In genomic region chr15:97996716-97997256, GRCm38 (mm10) we compare ENCODE assay signal across 9 mouse cellular contexts. TPM values are rescaled to one million over a fixed set of nuclear protein-coding genes. Genes with fewer than 3 reads are reported as not detected.
A peak's percentile ranks its signal among the peaks of the same experiment; 100 is the strongest.
DNase-seq lines count a peak whose midpoint lies in the region; ATAC-seq lines count a peak whose summit lies in the region.
"Had no signal": no experiment of that assay in that cellular context is flagged by ENCODE, and none has a peak within 500 bp of the region (broad histone marks: within the 10 kb centered on the region; RNA-seq: fewer than 3 reads in every experiment).

No protein-coding gene starts in this region.

- DNase-seq in forebrain, embryonic 11.5 days (ENCODE audit: low spot score): no peak
- no peak for DNase-seq in limb, embryonic 10.5 days (ENCODE audit: low spot score)
- peak; percentile 83 to 88 for DNase-seq in cerebellum, postnatal 10 days
- peak; percentile 86 for DNase-seq in lung, postnatal 10 days
- DNase-seq in thymus, postnatal 10 days (ENCODE audit: low spot score in 2 of 2): no peak
- DNase-seq in gastrocnemius, postnatal 10 days: no peak

- H3K4me1 ChIP-seq in forebrain, embryonic 13.5 days: peaks cover 68% of the 10 kb centered on the region
- peaks cover 34% of the 10 kb centered on the region for H3K4me1 ChIP-seq in forebrain, embryonic 11.5 days (replicated peaks; ENCODE audit: control insufficient read depth, insufficient read depth, low read length)
- peaks cover 54% of the 10 kb centered on the region for H3K4me1 ChIP-seq in limb, embryonic 13.5 days
- peaks cover 52% of the 10 kb centered on the region for H3K4me1 ChIP-seq in limb, embryonic 10.5 days

- WGBS in forebrain, embryonic 13.5 days: 66% methylated on average over 13 of the region's 13 CpGs
- 89% methylated on average over 13 of the region's 13 CpGs for WGBS in forebrain, embryonic 11.5 days
- WGBS in limb, embryonic 13.5 days: 67% methylated on average over 13 of the region's 13 CpGs
- 76% methylated on average over 13 of the region's 13 CpGs for WGBS in limb, embryonic 10.5 days

- no peak for ATAC-seq in forebrain, embryonic 13.5 days
- ATAC-seq in forebrain, embryonic 11.5 days (replicated peaks; ENCODE audit: low FRiP score): no peak
- no peak for ATAC-seq in limb, embryonic 13.5 days (ENCODE audit: low FRiP score, low read depth)

- no peaks in the 10 kb centered on the region for H3K9me3 ChIP-seq in forebrain, embryonic 13.5 days (replicated peaks)
- no peaks in the 10 kb centered on the region for H3K9me3 ChIP-seq in forebrain, embryonic 11.5 days (ENCODE audit: control insufficient read depth, low read length)
- H3K9me3 ChIP-seq in limb, embryonic 13.5 days: no peaks in the 10 kb centered on the region
- no peaks in the 10 kb centered on the region for H3K9me3 ChIP-seq in limb, embryonic 10.5 days (replicated peaks)
- H3K9me3 ChIP-seq: heart, embryonic 15.5 days had no signal

- peaks cover 39% of the 10 kb centered on the region for H3K36me3 ChIP-seq in forebrain, embryonic 13.5 days (ENCODE audit: poor library complexity, severe bottlenecking)
- H3K36me3 ChIP-seq in forebrain, embryonic 11.5 days (ENCODE audit: control insufficient read depth, insufficient read depth, low read length): peaks cover 11% of the 10 kb centered on the region; the same call in 1 of the 2 replicates
- peaks cover 76% of the 10 kb centered on the region for H3K36me3 ChIP-seq in limb, embryonic 13.5 days
- H3K36me3 ChIP-seq in limb, embryonic 10.5 days: peaks cover 85% of the 10 kb centered on the region
- H3K36me3 ChIP-seq: heart, embryonic 15.5 days had no signal

- H3K27me3 ChIP-seq in forebrain, embryonic 13.5 days: no peaks in the 10 kb centered on the region
- no peaks in the 10 kb centered on the region; the same call in 1 of the 2 replicates for H3K27me3 ChIP-seq in forebrain, embryonic 11.5 days (ENCODE audit: control insufficient read depth, insufficient read depth, low read length)
- peaks cover 37% of the 10 kb centered on the region for H3K27me3 ChIP-seq in limb, embryonic 13.5 days
- peaks cover 50% of the 10 kb centered on the region for H3K27me3 ChIP-seq in limb, embryonic 10.5 days (ENCODE audit: low read depth, poor library complexity, severe bottlenecking)

- H3K4me3 ChIP-seq in forebrain, embryonic 13.5 days: no peak overlapping the region
- H3K4me3 ChIP-seq in forebrain, embryonic 11.5 days (ENCODE audit: low read depth, low read length): no peak overlapping the region
- H3K4me3 ChIP-seq in limb, embryonic 13.5 days: no peak overlapping the region
- H3K4me3 ChIP-seq in limb, embryonic 10.5 days: no peak overlapping the region
- H3K4me3 ChIP-seq: heart, embryonic 15.5 days had no signal

- H3K4me2 ChIP-seq in forebrain, embryonic 13.5 days: no peak overlapping the region
- H3K4me2 ChIP-seq in forebrain, embryonic 11.5 days (ENCODE audit: low read depth, low read length, severe bottlenecking): no peak overlapping the region
- H3K4me2 ChIP-seq in limb, embryonic 13.5 days (replicated peaks): no peak overlapping the region
- H3K4me2 ChIP-seq: heart, embryonic 15.5 days had no signal

- H3K27ac ChIP-seq in forebrain, embryonic 13.5 days: peak overlapping the region; percentile 59
- H3K27ac ChIP-seq in forebrain, embryonic 11.5 days (ENCODE audit: low read depth, low read length): no peak overlapping the region
- peak overlapping the region; percentile 35; the same call in 1 of the 2 replicates for H3K27ac ChIP-seq in limb, embryonic 13.5 days
- H3K27ac ChIP-seq in limb, embryonic 10.5 days: no peak overlapping the region
- H3K27ac ChIP-seq: heart, embryonic 15.5 days had no signal

- no peak overlapping the region for H3K9ac ChIP-seq in forebrain, embryonic 13.5 days
- H3K9ac ChIP-seq in forebrain, embryonic 11.5 days (ENCODE audit: low read length): no peak overlapping the region
- no peak overlapping the region for H3K9ac ChIP-seq in limb, embryonic 13.5 days
- H3K9ac ChIP-seq: heart, embryonic 15.5 days had no signal

RNA-seq across cellular contexts. Expression of gene Col2a1, which starts 7.7 kb away (rescaled TPM):
- polyA plus RNA-seq in forebrain, embryonic 13.5 days (2015; fragmentation: Nextera tagmentation; extraction: Ambion mirVana): 31.8 and 39.6 TPM in 2 replicates
- 128 and 143 TPM in 2 replicates for polyA plus RNA-seq in forebrain, embryonic 11.5 days (2014; fragmentation: Nextera tagmentation; extraction: Ambion mirVana)
- 706 and 829 TPM in 2 replicates for polyA plus RNA-seq in limb, embryonic 13.5 days (2015; fragmentation: Nextera tagmentation; extraction: Ambion mirVana)
- polyA plus RNA-seq in limb, embryonic 10.5 days (2016; fragmentation: Nextera tagmentation; extraction: Ambion mirVana): 72.8 and 186 TPM in 2 replicates
- 10 to 100 TPM; 33.3 to 33.7 TPM for total RNA-seq in gastrocnemius, postnatal 10 days (2021)

RNA-seq across cellular contexts. Expression of gene Tmem106c, which starts 32.8 kb away (rescaled TPM):
- 46.9 and 56.2 TPM in 2 replicates for polyA plus RNA-seq in forebrain, embryonic 13.5 days (2015; fragmentation: Nextera tagmentation; extraction: Ambion mirVana)
- polyA plus RNA-seq in forebrain, embryonic 11.5 days (2014; fragmentation: Nextera tagmentation; extraction: Ambion mirVana): 44.5 and 47.8 TPM in 2 replicates
- 35.9 and 37.9 TPM in 2 replicates for polyA plus RNA-seq in limb, embryonic 13.5 days (2015; fragmentation: Nextera tagmentation; extraction: Ambion mirVana)
- polyA plus RNA-seq in limb, embryonic 10.5 days (2016; fragmentation: Nextera tagmentation; extraction: Ambion mirVana): 29.8 and 34.9 TPM in 2 replicates
- total RNA-seq in gastrocnemius, postnatal 10 days (2021): 10 to 100 TPM; 14.4 to 17.7 TPM

Comparison
In these comparisons a context has a peak if more than half of its experiments do, and no peak if none do; other contexts are left out.
1. H3K27ac ChIP-seq: peak in forebrain, embryonic 13.5 days (single experiment) and limb, embryonic 13.5 days (single experiment); none in forebrain, embryonic 11.5 days (single experiment) and limb, embryonic 10.5 days (single experiment).
2. DNase-seq: peak in cerebellum, postnatal 10 days (2 of 2) and lung, postnatal 10 days (single experiment); none in forebrain, embryonic 11.5 days (single experiment), limb, embryonic 10.5 days (single experiment), thymus, postnatal 10 days (0 of 2) and gastrocnemius, postnatal 10 days (single experiment).